Comparison of ENCODE assay signal across 8 mouse cellular contexts in the genomic region with DNA sequence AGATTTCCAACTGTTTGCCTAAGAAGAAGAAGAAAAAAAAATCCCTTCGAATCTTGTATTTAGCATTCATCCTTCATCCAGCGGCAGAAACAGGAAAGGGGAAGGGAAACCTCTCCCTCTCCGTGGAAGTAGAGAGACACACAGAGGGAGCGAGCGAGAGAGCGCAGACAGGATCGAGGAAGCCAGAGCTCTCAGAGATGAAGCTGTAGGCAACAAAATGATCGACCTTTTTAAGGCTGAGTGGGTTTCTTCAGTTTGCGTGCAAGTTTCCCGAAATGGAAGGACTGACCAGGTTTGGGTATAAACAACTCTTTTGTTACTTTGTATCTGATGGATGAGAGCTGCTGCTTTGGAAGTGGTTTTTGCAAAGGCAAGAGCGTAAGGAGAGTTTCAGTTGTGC.
DNase-seq lines count a peak whose midpoint lies in the region; ATAC-seq and TF ChIP-seq lines count a peak whose summit lies in the region.

No protein-coding gene starts in this region.

- no peaks in the 10 kb centered on the region for H3K27me3 ChIP-seq in heart, postnatal 0 days (ENCODE audit: control insufficient read depth, insufficient read depth, low read length)
- H3K27me3 ChIP-seq in forebrain, embryonic 16.5 days (replicated peaks; ENCODE audit: control insufficient read depth, insufficient read depth, low read length), result no peaks in the 10 kb centered on the region
- no peaks in the 10 kb centered on the region for H3K27me3 ChIP-seq in limb, embryonic 15.5 days

- no peaks in the 10 kb centered on the region for H3K4me1 ChIP-seq in heart, postnatal 0 days (ENCODE audit: control insufficient read depth, insufficient read depth)
- peaks cover 6% of the 10 kb centered on the region for H3K4me1 ChIP-seq in forebrain, embryonic 16.5 days (replicated peaks; ENCODE audit: control insufficient read depth, insufficient read depth, low read length)
- no peaks in the 10 kb centered on the region for H3K4me1 ChIP-seq in limb, embryonic 15.5 days

- H3K9me3 ChIP-seq in heart, postnatal 0 days (replicated peaks; ENCODE audit: control insufficient read depth, low read length), result no peaks in the 10 kb centered on the region
- no peaks in the 10 kb centered on the region for H3K9me3 ChIP-seq in forebrain, embryonic 16.5 days (ENCODE audit: control insufficient read depth, low read length)
- no peaks in the 10 kb centered on the region for H3K9me3 ChIP-seq in limb, embryonic 15.5 days

- intact Hi-C loops in heart, postnatal 10 days (cut with DNase I), result loop anchor here (10.0 kb wide), 1 partner anchor 453 kb away; no protein-coding TSS in a partner anchor

- TF ChIP-seq EP300 in heart, postnatal 0 days (IDR thresholded peaks at IDR 0.05; ENCODE audit: low read depth), result no peak

- H3K36me3 ChIP-seq in heart, postnatal 0 days (replicated peaks; ENCODE audit: control insufficient read depth, insufficient read depth, low read length), result no peaks in the 10 kb centered on the region
- no peaks in the 10 kb centered on the region for H3K36me3 ChIP-seq in forebrain, embryonic 16.5 days (ENCODE audit: control insufficient read depth, insufficient read depth)
- no peaks in the 10 kb centered on the region for H3K36me3 ChIP-seq in limb, embryonic 15.5 days

- WGBS in heart, postnatal 0 days, result 34% methylated on average over 11 of the region's 11 CpGs
- WGBS in forebrain, embryonic 16.5 days, result 35% methylated on average over 11 of the region's 11 CpGs
- WGBS in limb, embryonic 15.5 days, result 39% methylated on average over 11 of the region's 11 CpGs

- no peak overlapping the region for H3K9ac ChIP-seq in heart, postnatal 0 days (replicated peaks; ENCODE audit: low read depth, low read length)
- H3K9ac ChIP-seq in forebrain, embryonic 16.5 days (replicated peaks; ENCODE audit: low read depth, low read length), result peak overlapping the region; percentile 52
- no peak overlapping the region for H3K9ac ChIP-seq in limb, embryonic 15.5 days

- H3K27ac ChIP-seq in heart, postnatal 0 days (ENCODE audit: low read depth), result no peak overlapping the region
- H3K27ac ChIP-seq in forebrain, embryonic 16.5 days (ENCODE audit: low read length), result peak overlapping the region; percentile 31
- no peak overlapping the region for H3K27ac ChIP-seq in limb, embryonic 15.5 days

- no peak for TF ChIP-seq CTCF in heart, postnatal 0 days (IDR thresholded peaks at IDR 0.05; ENCODE audit: low read depth)

- H3K4me2 ChIP-seq in heart, postnatal 0 days (ENCODE audit: low read depth, low read length), result 0 out of 2 replicates have a peak overlapping the region, but pooled peaks have one; percentile 2
- H3K4me2 ChIP-seq in forebrain, embryonic 16.5 days (ENCODE audit: low read length), result peak overlapping the region; percentile 47
- H3K4me2 ChIP-seq in limb, embryonic 15.5 days, result no peak overlapping the region

- no peak overlapping the region for H3K4me3 ChIP-seq in heart, postnatal 0 days (ENCODE audit: low read depth, low read length)
- H3K4me3 ChIP-seq in forebrain, embryonic 16.5 days (replicated peaks; ENCODE audit: low read length), result peak overlapping the region; percentile 28
- H3K4me3 ChIP-seq in limb, embryonic 15.5 days, result peak overlapping the region; percentile 6

- DNase-seq in heart, postnatal 0 days (ENCODE audit: low spot score), result no peak
- no peak for DNase-seq in heart, postnatal 10 days
- DNase-seq in cerebellum, adult 11-12 months, result peak; percentile 57
- DNase-seq in spleen, postnatal 36 days (ENCODE audit: low spot score in 2 of 2), result no peak
- no peak for DNase-seq in urinary bladder, postnatal 36 days (ENCODE audit: low spot score in 2 of 2)

- no peak for ATAC-seq in heart, postnatal 0 days (ENCODE audit: insufficient read depth, low read depth)
- peak; percentile 74 for ATAC-seq in forebrain, embryonic 16.5 days
- no peak for ATAC-seq in limb, embryonic 15.5 days (ENCODE audit: insufficient number of reproducible peaks, low FRiP score, low TSS enrichment, low read depth)
- ATAC-seq in megakaryocyte-erythroid progenitor cell, adult 5-6 weeks (replicated peaks; ENCODE audit: low FRiP score, low TSS enrichment, poor library complexity, severe bottlenecking), result no peak
